Mouse (Mus musculus) lung, adult 2 months (tissue): ENCODE data around the gene Herc2.

Source experiments
- CTCF ChIP-seq: fragments of 200-500 bp; IDR thresholded peaks from 2 replicates; pipeline ENCODE4 v1.5.1; 2011; ENCODE audit warnings: mild to moderate bottlenecking, low read length, control low read depth; ENCODE audit not compliant: insufficient read depth
- POLR2A ChIP-seq: fragments of 200-500 bp; IDR thresholded peaks from 2 replicates; pipeline ENCODE4 v1.6.1; 2011; ENCODE audit warnings: low read depth, mild to moderate bottlenecking, control low read depth, low read length, borderline replicate concordance; ENCODE audit errors: extremely low read depth

- TF ChIP-seq CTCF (no peak), POLR2A (no peak)
Observed at GRCm38 (mm10) chr7:56066136-56066535, 16.1 kb downstream of the Herc2 start.
